Mouse (Mus musculus) kidney, adult 18-20 months (tissue): ENCODE data around the gene Rps26.

Experiments used
- DNase-seq: peaks from one replicate; pipeline ENCODE4 v3.0.0; 2021

The Rps26 gene

DNA sequence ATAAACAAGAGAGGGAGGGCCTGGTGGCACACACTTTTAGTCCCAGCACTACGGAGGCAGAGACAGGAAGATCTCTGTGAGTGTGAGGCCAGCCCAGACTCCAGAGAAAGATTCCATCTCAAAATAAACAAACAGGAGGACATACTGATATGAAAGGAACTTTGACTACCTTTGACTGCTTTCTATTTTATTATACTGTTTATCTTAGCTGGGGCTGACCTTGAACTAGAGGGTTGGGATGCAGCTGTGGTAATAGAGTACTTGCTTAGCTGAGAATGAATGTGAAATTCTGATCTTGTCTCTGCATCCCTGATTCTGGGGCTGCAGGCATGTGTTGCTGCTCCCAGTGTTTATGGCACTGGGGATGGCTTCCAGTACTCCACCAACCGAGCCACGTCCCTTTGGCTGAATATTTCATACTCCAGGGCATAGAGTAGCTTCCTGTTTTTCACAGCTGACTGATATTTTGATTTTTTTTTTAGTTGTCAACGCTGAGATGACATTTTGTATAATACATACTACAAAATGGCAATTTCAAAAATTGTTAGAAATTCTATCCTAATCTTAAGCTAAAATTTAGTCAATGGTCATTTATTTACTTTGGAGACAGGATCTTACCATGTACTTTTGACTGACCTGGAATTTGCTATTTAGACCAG is 23.9 kb downstream of the Rps26 start:
- no peak for DNase-seq

DNA sequence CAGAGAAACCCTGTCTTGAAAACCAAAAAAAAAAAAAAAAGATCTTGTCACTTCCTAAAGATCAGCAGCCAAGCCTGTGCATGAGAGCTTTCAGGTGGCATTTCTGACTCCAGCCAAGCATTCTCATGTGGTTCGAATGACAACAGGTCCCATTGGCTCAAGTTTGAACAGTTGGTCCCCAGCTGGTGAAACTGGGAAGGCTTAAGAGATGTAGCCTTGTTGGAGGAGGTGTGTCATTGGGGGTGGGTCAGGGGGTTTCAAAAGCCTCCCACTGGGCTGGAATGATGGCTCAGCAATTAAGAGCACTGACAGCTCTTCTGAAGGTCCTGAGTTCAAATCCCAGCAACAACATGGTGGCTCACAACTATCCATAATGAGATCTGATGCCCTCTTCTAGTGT is 25.0 kb downstream of the Rps26 start:
- no peak for DNase-seq

DNA sequence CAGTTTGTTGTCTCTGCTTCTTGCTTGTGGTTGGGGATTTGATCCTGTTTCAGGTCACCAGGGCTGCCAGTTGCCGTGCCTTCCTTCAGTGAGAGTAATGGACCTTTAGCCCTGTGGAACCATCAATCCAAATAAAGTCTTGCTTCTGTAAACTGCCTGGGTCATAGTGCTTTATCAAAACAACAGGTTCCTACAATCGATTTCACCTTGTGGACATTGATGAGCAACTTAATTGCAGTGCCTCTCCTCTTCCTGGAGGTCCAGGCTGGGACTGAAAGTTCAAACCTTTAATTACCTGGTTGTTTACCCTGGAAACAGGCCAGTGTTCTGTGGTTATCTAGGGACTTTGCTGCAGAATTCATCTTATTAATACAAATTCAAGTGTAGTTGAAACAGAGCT is 28.1 kb downstream of the Rps26 start:
- no peak for DNase-seq

DNA sequence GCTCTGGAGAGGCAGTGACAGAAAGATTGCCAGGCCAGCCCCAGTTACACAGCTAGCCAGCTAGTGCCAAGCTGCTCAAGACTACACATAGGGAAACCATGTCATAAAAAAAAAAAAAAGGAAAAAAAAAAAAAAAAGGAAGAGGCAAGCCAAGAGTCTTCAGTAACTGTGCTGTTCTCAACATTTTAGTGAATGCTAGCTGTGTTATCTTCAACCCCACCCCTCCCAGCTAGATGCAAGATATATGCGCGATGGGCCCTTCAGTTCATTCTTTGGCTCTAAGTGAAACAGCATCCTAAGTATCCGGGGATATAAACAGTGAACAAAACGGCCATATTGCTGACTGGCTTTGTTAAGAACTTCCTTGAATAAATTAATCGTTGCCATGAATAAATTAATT is 33.8 kb downstream of the Rps26 start:
- DNase-seq, result no peak

DNA sequence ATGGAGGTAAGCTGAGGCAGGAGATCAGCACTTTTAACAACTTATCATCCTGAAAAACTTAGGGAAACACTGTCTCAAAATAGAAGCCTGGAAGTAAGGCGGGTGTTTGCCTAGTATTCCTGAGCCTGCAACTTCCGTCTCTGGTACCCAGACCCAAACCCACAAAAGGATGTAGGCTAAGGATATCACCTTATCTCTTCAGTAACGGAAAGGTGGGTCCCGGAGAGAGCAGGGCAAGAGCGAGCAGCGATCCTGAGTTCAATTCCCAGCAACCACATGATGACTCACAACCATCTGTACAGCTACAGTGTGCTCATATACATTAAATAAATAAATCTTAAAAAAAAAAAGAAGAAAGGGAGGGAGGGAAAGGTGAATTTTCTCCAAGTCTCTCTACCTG is 35.1 kb downstream of the Rps26 start:
- no peak for DNase-seq

DNA sequence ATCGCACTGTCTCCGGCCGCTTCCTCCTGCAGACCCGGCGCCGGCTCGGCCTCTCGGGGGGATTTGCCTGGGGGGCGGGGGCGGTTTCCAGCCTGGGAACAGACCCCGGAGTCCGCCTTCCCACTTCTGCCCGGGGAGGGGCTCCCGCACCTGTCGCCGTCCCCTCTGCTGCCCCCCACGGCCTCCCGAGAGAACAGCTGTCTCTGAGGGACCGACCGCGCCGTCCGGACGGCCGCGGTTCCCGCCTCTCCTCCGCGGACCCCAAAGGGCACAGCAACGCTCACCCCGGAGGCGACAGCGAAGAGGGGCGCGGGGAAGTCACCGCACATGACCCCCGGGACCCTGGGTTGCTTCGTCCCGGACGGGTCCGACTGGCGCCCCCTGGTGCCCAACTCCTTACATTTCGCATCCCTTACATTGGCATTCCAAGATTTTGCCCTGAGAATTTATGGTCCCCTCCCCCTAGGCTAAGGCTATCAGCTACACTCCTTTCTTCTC is 36.3 kb downstream of the Rps26 start:
- peak; percentile 83 for DNase-seq

DNA sequence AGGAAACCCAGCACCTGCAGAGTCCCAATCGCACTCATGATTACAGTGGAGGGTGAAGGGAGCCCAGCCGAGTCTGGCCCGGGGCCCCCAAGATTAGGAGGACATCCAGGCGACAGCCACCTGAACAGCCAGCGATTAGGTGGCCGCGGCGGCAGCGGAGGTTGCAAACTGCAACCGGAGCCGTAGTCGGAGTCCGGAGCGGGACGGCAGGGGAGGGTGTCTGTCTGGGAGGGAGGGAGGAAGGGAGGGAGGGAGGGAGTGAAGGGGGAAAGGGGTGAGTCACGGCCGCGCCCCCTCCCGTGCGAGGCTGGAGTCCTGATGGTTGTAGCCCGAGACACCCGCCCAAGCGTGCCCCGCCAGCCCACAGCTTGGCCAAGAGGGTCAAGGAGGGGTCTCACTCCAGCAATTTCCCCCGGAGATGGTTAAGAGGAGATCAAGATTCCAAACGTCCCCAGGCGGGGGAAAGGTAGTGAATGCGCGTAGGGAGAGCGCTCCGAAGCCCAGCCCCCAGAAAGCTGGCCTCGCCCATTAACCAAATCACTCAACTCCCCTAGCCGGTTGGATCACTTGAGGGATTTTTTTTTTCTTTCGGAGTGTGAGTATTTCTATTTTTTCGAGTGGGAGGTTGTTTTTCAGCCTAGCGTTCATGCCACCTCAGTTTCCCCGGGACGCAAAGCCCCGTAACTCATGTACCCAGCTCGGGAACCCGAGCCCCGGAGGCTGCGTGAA is 36.9 kb downstream of the Rps26 start, which contains the start of gene Erbb3:
TSS of gene Erbb3 (minus strand) at position 189 of the 729 bp plus-strand sequence.
- peak; percentile 88 for DNase-seq

DNA sequence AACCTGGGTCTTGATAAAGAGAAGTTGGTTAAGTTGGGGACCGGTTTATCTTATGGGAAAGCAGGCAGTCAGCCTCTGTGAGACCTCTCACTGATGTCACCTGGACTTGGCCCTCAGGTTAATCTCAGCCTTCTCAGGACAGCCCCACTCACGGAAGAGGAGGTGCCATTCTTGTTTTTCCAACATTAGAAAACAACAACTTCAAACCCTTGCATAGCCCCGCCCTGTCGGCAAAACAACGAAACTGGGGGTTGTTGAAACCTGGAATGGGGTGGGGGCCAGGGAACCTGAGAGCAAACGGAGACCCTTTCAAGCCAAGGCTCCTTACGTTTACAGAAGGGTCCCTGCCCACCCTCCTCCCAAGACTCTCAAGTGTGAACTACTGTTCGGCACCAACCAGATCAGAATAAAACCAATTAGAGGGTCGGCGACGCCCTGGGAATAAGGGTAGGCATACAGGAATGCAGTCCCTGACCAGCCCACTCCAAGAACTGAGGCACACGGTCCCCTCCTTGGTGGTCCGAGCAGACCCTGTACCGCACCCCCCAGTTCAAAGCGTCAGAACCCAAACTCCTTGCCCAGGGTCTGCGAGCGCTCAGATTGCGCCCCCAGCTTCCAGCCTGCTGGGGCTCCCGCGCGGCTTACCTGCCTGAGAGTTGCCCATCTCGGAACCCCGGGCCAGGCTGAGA is 37.6 kb downstream of the Rps26 start:
- peak; percentile 72 for DNase-seq

DNA sequence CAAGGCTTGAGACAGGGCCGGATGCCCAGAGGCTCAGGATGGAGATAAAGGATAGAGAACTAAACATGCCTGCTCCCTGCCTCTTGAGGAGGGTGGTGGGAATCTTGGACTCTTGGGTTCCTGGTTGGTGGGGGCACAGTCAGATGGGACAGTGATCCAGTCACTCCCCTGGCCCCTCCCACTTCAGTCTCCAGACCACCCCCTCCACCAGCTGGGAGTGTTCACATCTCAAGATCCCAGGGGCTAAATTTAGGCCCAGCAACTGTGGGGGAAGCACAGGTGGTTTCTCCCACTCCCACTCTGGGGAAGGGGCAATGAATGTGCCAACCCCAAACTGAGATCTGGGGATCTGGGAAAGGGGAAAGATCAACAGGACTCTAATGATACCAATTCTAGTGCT is 38.4 kb downstream of the Rps26 start:
- DNase-seq, result no peak

DNA sequence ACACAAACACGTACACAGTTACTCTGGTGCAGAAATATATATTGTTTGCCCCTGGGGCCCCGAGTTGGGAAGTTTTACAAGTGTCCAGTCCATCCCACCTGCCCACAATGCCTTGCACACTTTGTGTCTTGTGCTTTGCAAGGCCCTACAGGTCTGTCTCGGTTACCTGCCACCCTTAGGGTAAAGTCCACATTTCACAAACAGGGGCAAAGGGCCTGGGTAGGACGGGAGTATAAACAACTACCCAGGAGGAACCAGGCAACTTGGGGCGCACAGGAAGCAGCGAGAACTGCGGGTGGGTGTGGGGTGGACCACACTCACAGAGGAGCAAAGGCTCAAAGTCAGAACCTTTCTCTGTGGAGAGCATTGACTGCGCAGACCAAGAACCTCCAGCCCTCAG is 38.9 kb downstream of the Rps26 start:
- DNase-seq, result peak; percentile 76

DNA sequence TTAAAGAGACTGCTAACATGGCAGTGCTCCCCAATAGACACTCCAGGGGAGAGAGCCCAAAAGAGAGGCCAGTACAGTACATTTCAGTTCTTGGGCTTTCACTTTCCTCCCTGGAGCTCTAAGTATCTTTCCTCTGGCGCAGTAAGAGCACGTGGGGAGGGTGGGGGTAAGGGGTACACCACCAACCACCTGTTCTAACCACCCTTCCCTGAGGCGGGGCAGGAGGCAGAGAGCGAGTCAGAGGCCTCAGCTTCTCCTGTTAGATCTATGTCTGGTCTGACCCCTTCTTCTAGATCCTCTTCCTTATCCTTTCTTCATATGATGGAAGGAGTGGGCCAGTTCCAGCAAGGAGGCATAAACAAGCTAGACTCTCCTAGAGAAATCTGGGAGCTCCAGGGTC is 39.4 kb downstream of the Rps26 start:
- no peak for DNase-seq

DNA sequence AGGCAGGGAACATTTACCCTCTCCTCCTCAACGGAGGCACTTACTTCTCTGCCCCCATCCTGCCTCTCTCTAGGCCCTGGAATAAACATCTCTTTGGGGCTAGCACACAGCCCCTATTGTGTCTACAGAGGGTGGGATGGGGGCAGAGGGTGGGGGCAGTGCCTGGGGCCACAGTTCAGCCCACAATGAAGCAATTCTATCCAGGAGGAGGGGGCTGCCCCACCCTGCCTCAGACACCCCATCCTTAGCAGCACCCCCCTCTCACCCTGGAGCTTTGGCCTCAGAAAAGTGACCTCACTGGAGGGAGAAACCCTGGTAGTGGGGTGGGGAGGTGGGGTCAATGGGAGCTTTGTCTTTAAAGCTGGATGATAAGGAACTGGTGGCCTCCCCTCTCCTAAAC is 40.0 kb downstream of the Rps26 start:
- DNase-seq, result no peak

DNA sequence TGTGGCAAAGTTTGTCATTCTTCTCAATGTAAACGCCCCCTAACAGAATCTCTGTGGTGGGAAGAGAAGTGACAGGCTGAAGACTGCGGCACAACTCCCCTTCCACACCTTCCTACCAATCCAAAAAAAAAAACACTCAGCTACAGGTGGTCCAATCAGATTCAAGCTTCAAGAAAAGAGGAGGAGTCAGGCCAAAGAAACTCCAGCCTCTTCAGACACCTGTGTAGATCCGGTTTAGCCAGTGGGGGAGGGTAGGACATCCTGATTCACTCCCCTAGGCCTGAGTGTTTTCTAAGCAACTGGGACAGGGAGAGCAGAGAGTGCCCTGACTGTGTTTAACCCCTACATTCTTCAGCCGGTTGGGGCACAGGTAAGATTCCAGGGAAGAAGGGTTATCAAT is 42.2 kb downstream of the Rps26 start:
- peak; percentile 65 for DNase-seq

DNA sequence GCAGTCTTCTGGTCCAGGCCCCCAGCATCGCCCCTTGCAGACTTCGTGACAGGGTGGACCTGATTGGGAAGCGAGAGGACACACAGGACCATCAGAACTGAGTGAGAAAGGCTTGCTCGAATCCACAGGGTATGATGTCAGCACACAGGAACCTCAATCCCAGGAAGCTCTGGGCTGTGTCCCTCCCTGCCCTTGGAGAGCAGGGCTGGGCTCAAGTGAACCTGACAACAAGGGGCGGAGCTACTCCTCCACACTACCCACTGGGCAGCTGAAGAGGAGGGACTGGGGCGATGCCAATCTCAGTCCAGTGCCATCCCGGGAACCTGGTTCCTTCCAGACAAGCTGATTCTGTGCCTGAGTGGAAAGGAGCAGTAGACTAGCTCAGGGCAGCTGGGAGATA is 42.9 kb downstream of the Rps26 start:
- DNase-seq, result peak; percentile 85

DNA sequence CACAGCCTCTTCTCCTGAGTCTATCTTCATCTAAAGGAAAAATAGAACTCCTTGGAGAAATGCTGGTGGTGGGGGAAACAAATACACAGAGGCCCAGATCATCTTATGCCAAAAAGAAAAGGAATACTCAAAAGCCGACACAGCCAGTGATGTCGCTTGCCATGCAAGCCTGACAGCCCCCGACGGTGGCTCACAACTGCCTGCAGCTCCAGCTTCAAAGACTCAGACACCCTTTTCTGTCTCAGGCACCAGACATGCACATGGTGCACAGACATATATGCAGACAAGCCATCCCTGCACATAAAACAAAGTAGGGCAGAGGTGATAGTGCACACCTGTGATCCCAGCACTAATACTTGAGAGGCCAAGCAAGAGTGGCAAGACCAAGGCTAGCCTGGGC is 46.8 kb downstream of the Rps26 start:
- no peak for DNase-seq

DNA sequence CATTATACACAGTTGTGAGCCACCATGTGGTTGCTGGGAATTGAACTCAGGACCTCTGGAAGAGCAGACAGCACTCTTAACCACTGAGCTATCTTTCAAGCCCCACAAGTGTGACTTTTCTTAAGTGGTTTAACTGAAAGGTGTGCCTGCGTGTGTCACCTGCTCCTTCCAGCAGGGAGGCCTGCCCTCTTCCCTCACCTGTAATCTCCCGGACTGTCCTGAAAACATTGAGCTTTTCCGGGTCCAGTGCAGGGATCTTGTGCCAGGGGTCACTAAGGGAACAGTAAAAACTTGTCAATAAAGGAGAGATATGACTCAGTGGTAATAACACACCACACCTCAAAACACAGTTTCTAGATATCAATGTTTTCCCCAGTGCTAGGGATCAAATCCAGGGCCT is 47.2 kb downstream of the Rps26 start:
- DNase-seq, result no peak

DNA sequence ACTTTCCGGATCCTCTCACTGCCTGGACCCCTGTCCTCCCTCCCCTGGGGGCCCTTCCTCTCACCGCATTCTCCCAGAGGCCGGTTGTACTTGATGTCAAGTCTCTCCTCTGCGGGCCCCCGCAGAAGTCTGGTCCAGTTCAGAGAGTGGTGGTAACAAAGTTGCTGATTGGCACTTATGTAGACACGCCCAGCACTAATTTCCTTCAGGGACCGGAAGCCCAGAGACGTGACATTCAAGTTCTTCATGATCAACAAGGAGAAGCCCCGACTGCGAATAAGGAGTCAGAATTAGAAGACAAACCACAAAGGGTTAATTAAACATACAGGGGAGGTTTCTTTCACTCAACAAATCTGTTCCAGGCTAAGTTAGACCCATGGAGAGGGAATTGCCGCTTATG is 48.2 kb downstream of the Rps26 start:
- no peak for DNase-seq

DNA sequence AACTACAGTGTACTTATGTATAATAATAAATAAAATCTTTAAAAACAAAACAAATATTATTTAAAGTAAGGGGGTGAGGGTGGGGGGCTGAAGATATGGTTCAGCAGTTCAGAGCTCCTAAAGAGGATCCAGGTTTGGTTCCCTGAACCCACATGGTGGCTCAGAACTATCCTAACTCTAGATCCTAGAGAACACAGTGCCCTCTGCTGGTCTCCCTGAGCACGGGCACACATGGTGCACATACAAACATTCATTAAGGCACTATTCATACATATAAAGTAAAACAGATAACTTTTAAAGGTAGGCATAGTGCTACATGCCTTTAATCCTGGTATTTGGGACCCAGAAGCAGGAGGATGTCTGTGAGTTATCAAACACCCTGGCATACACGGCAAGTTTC is 51.5 kb downstream of the Rps26 start:
- DNase-seq, result no peak
